Mouse (Mus musculus) retina, postnatal 1 day (tissue): ENCODE data around the gene Olfr1395.

Experiments used
- DNase-seq: peaks from one replicate; pipeline ENCODE4 v3.0.0-alpha.2; 2012

Olfr1395 gene

GRCm38 (mm10) chr11:49141974-49142373 is at the start of gene Olfr1395:
Gene Olfr1395, plus strand, starts transcription at chr11:49142274.
- DNase-seq = no peak

- no peak for DNase-seq
Measured at GRCm38 (mm10) chr11:49092786-49093185, 49.3 kb upstream of the Olfr1395 start.

- DNase-seq = no peak
Measured at GRCm38 (mm10) chr11:49093861-49094660, 48.0 kb upstream of the Olfr1395 start.

- peak; percentile 27 for DNase-seq
Measured at GRCm38 (mm10) chr11:49095367-49095766, 46.7 kb upstream of the Olfr1395 start.

- no peak for DNase-seq
Measured at GRCm38 (mm10) chr11:49100409-49100808, 41.7 kb upstream of the Olfr1395 start.

GRCm38 (mm10) chr11:49101500-49101899 is 40.6 kb upstream of the Olfr1395 start:
- DNase-seq = no peak

GRCm38 (mm10) chr11:49103047-49103693 is 38.9 kb upstream of the Olfr1395 start:
- DNase-seq = peak; percentile 83

GRCm38 (mm10) chr11:49105752-49106151 is 36.3 kb upstream of the Olfr1395 start:
- no peak for DNase-seq

- no peak for DNase-seq
Measured at GRCm38 (mm10) chr11:49107650-49108537, 34.2 kb upstream of the Olfr1395 start.

GRCm38 (mm10) chr11:49108833-49109232 is 33.2 kb upstream of the Olfr1395 start:
- DNase-seq = peak; percentile 24

- no peak for DNase-seq
Measured at GRCm38 (mm10) chr11:49111000-49111399, 31.1 kb upstream of the Olfr1395 start.

- DNase-seq = no peak
Measured at GRCm38 (mm10) chr11:49112624-49113219, 29.4 kb upstream of the Olfr1395 start.

- no peak for DNase-seq
Measured at GRCm38 (mm10) chr11:49114158-49114557, 27.9 kb upstream of the Olfr1395 start.

GRCm38 (mm10) chr11:49114774-49115173 is 27.3 kb upstream of the Olfr1395 start, which contains the start of gene Olfr1396:
Gene Olfr1396, minus strand, starts transcription at chr11:49114874.
- DNase-seq = no peak

- no peak for DNase-seq
Measured at GRCm38 (mm10) chr11:49119635-49120034, 22.4 kb upstream of the Olfr1395 start.

GRCm38 (mm10) chr11:49124169-49124568 is 17.9 kb upstream of the Olfr1395 start:
- DNase-seq = no peak

GRCm38 (mm10) chr11:49154077-49154476 is 12.0 kb downstream of the Olfr1395 start, which contains the start of gene Olfr1394:
Gene Olfr1394, plus strand, starts transcription at chr11:49154377.
- DNase-seq = no peak

GRCm38 (mm10) chr11:49156821-49157814 is 15.0 kb downstream of the Olfr1395 start:
- DNase-seq = no peak

- peak; percentile 39 for DNase-seq
Measured at GRCm38 (mm10) chr11:49168839-49169611, 27.0 kb downstream of the Olfr1395 start.

GRCm38 (mm10) chr11:49170576-49170975 is 28.5 kb downstream of the Olfr1395 start:
- no peak for DNase-seq
